Mouse (Mus musculus): ENCODE data around the gene Orc2. TPM values are rescaled to one million over a fixed set of nuclear protein-coding genes. Genes with fewer than 3 reads are reported as not detected.

Orc2 gene
- polyA plus RNA-seq, 1 experiment from 2014 or later = 20.3 TPM

DNA sequence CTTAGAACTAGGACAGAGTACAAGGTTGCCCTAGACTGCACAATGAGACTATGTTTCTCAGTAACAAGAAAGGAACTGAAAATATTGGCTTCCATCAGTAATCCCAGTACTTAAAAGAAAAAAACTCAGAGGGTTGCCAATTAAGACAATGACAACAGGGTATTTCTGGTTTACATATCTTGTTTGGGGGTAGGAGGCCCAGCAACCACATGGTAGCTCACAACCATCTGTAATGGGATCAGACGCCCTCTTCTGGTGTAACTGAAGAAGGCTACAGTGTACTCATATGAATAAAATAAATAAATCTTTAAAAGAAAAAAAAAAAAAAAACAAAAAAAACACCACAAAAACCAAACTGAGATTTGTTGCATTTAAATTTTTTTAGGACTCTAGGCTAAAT is 89.5 kb downstream of the Orc2 start:
- Histone ChIP-seq H3K36me3 (ENCODE audit: control insufficient read depth, insufficient read depth, low read length) (peaks cover 41% of the 10 kb centered on the region), H3K9ac (ENCODE audit: low read depth, low read length) (no peak overlapping the region), H3K4me3 (ENCODE audit: low read length) (no peak overlapping the region), H3K4me2 (ENCODE audit: low read depth, low read length) (no peak overlapping the region), H3K27me3 (replicated peaks; ENCODE audit: control insufficient read depth, insufficient read depth, low read length) (no peaks in the 10 kb centered on the region), H3K4me1 (ENCODE audit: control insufficient read depth, insufficient read depth, low read length) (no peaks in the 10 kb centered on the region), H3K27ac (ENCODE audit: low read length) (no peak overlapping the region), H3K9me3 (ENCODE audit: control insufficient read depth, low read length) (no peaks in the 10 kb centered on the region)
- 23% methylated on average over 1 of the region's 1 CpGs for WGBS
- ATAC-seq = no peak

Other genes with a start within 250 kb of the Orc2 start
- gene Aox2, start 226.8 kb downstream of the Orc2 start, polyA plus RNA-seq (2015; fragmentation: Nextera tagmentation; extraction: Ambion mirVana) = 0.02 and 0.09 TPM in 2 replicates
- gene Bzw1, start 112.2 kb downstream of the Orc2 start, polyA plus RNA-seq (2015; fragmentation: Nextera tagmentation; extraction: Ambion mirVana) = 261 and 276 TPM in 2 replicates
- 131 and 137 TPM in 2 replicates for gene Clk1, start 81.0 kb downstream of the Orc2 start, polyA plus RNA-seq (2015; fragmentation: Nextera tagmentation; extraction: Ambion mirVana)
- 35.6 and 37.7 TPM in 2 replicates for gene Nif3l1, start 60.0 kb downstream of the Orc2 start, polyA plus RNA-seq (2015; fragmentation: Nextera tagmentation; extraction: Ambion mirVana)
- gene Ppil3, start 59.6 kb downstream of the Orc2 start, polyA plus RNA-seq (2015; fragmentation: Nextera tagmentation; extraction: Ambion mirVana) = 40.9 and 53.6 TPM in 2 replicates
- gene Fam126b, start 81.2 kb upstream of the Orc2 start, polyA plus RNA-seq (2015; fragmentation: Nextera tagmentation; extraction: Ambion mirVana) = 7.0 and 9.6 TPM in 2 replicates
- 197 and 198 TPM in 2 replicates for gene Ndufb3, start 81.3 kb upstream of the Orc2 start, polyA plus RNA-seq (2015; fragmentation: Nextera tagmentation; extraction: Ambion mirVana)
- 1.8 and 2.4 TPM in 2 replicates for gene Als2cr12, start 190.9 kb upstream of the Orc2 start, polyA plus RNA-seq (2015; fragmentation: Nextera tagmentation; extraction: Ambion mirVana)
- 25.6 and 28.2 TPM in 2 replicates for gene Cflar, start 206.4 kb upstream of the Orc2 start, polyA plus RNA-seq (2015; fragmentation: Nextera tagmentation; extraction: Ambion mirVana)